Comparison of ENCODE assay signal across 11 mouse cellular contexts in the genomic region with DNA sequence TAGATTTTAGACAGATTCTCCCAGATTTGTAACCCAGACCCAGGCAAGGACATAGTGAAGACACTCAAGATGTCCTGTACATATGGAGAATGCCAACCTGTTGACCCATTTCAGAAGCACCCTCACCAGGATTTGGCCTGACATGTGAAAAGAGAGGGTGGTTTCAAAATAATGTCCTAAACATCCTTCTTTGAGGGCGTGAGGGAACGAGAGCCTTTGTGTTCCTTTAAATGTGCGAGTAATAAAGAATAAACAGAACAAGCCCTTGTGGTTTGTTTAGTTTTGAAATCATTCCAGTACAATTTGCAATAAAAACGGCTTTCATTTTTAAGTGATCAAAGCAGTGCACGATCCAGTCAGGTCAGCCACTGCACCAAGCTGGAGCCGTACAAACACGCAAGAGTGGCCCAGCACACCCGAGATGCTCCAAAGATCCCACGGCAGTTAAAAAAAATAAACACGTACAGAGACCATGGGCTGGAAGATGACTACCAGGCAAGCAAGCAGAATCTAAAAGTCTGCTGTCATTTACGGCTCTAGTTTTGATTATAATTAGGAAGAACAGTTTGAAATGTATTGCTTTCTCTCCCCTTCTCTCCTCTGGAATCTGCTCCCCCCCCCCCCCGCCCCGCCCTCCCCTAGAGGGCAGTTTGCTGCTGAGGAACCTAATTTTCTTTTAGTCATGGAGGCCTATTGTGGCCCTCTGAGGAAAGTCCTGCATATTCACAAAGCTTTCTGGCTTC.
DNase-seq lines count a peak whose midpoint lies in the region; ATAC-seq lines count a peak whose summit lies in the region.
"Had no signal": no experiment of that assay in that cellular context is flagged by ENCODE, and none has a peak within 500 bp of the region (broad histone marks: within the 10 kb centered on the region; RNA-seq: fewer than 3 reads in every experiment).

No protein-coding gene starts in this region.

- H3K36me3 ChIP-seq in kidney, embryonic 15.5 days = no peaks in the 10 kb centered on the region
- H3K36me3 ChIP-seq in forebrain, embryonic 13.5 days (ENCODE audit: poor library complexity, severe bottlenecking) = no peaks in the 10 kb centered on the region

- no peaks in the 10 kb centered on the region for H3K4me1 ChIP-seq in kidney, embryonic 15.5 days
- H3K4me1 ChIP-seq in forebrain, embryonic 13.5 days = peaks cover 14% of the 10 kb centered on the region

- intact Hi-C loops in left cerebral cortex, postnatal 14 days (cut with DNase I) = no loop called here

- 39% methylated on average over 13 of the region's 13 CpGs for WGBS in kidney, embryonic 15.5 days
- 15% methylated on average over 11 of the region's 13 CpGs for WGBS in forebrain, embryonic 13.5 days

- H3K27me3 ChIP-seq in kidney, embryonic 15.5 days = no peaks in the 10 kb centered on the region
- H3K27me3 ChIP-seq in forebrain, embryonic 13.5 days = peaks cover 17% of the 10 kb centered on the region; the same call in 1 of the 2 replicates

- H3K9me3 ChIP-seq in kidney, embryonic 15.5 days (replicated peaks) = no peaks in the 10 kb centered on the region
- no peaks in the 10 kb centered on the region for H3K9me3 ChIP-seq in forebrain, embryonic 13.5 days (replicated peaks)

- ATAC-seq in kidney, embryonic 15.5 days (replicated peaks; ENCODE audit: low FRiP score) = no peak
- ATAC-seq in forebrain, embryonic 13.5 days = peak; percentile 41; the same call in 1 of the 2 replicates
- ATAC-seq: activated CD4-positive, CD25-positive, alpha-beta regulatory T cell, adult 4 months had no signal

- no peak overlapping the region for H3K27ac ChIP-seq in kidney, embryonic 15.5 days
- no peak overlapping the region for H3K27ac ChIP-seq in forebrain, embryonic 13.5 days
- H3K27ac ChIP-seq: macrophage had no signal

- peak overlapping the region; percentile 38 for H3K4me2 ChIP-seq in kidney, embryonic 15.5 days
- peak overlapping the region; percentile 30 for H3K4me2 ChIP-seq in forebrain, embryonic 13.5 days

- no peak overlapping the region for H3K4me3 ChIP-seq in kidney, embryonic 15.5 days (replicated peaks)
- no peak overlapping the region for H3K4me3 ChIP-seq in forebrain, embryonic 13.5 days

- DNase-seq in kidney, postnatal 10 days = no peak
- peak; percentile 21 for DNase-seq in Muller cell, postnatal 12 days (ENCODE audit: inconsistent ontology term)
- peak; percentile 16 for DNase-seq in lung, postnatal 25 days (ENCODE audit: low spot score)
- no peak for DNase-seq in right cerebral cortex, adult 2 months (ENCODE audit: low spot score in 2 of 2)
- DNase-seq in left cerebral cortex, postnatal 14 days (ENCODE audit: low spot score in 2 of 2) = no peak
- DNase-seq in heart, adult 8-10 months (ENCODE audit: low spot score) = no peak
- DNase-seq: thymus, adult 18-20 months had no signal

- H3K9ac ChIP-seq in kidney, embryonic 15.5 days = no peak overlapping the region
- H3K9ac ChIP-seq in forebrain, embryonic 13.5 days = no peak overlapping the region

Comparison
In these comparisons a context has a peak if more than half of its experiments do, and no peak if none do; other contexts are left out.
1. DNase-seq: peak in Muller cell, postnatal 12 days (single experiment) and lung, postnatal 25 days (single experiment); none in kidney, postnatal 10 days (single experiment), right cerebral cortex, adult 2 months (0 of 2), left cerebral cortex, postnatal 14 days (0 of 2) and heart, adult 8-10 months (single experiment).